Mouse (Mus musculus) hindbrain, postnatal 0 days (tissue): ENCODE results near the gene Gm10718. TPM values are rescaled to one million over a fixed set of nuclear protein-coding genes. Genes with fewer than 3 reads are reported as not detected.
"Not testable (repeated sequence)": the region's sequence is repeated elsewhere in the genome, so short reads cannot be mapped to it uniquely, and the experiment has no call there.

Experiments used
- ATAC-seq: fragments of 200-750 bp; cut with Nextera tagmentation; 2 replicates; pipeline ENCODE4 v1.8.0; 2017; ENCODE audit warnings: mild to moderate bottlenecking, moderate TSS enrichment, moderate library complexity
- DNase-seq: peaks from one replicate; pipeline ENCODE4 v3.0.0-alpha.2; 2015; ENCODE audit warnings: low spot score
- H3K27ac ChIP-seq: fragments of 300-500 bp; sonication (generic); 2 replicates; pipeline ENCODE4 v1.5.1; 2014; ENCODE audit warnings: mild to moderate bottlenecking
- H3K27me3 ChIP-seq: fragments of 300-500 bp; sonication (generic); 2 replicates; pipeline ENCODE4 v1.6.1; 2014; ENCODE audit warnings: low read length, mixed read lengths; ENCODE audit not compliant: insufficient read depth
- H3K36me3 ChIP-seq: fragments of 300-500 bp; sonication (generic); 2 replicates; pipeline ENCODE4 v1.6.1; 2014; ENCODE audit warnings: low read length, mixed read lengths; ENCODE audit not compliant: insufficient read depth
- H3K4me1 ChIP-seq: fragments of 300-500 bp; sonication (generic); 2 replicates; pipeline ENCODE4 v1.6.1; 2014; ENCODE audit warnings: antibody characterized with exemption, low read length, mixed read lengths; ENCODE audit not compliant: insufficient read depth
- H3K4me2 ChIP-seq: fragments of 300-500 bp; sonication (generic); 2 replicates; pipeline ENCODE4 v1.6.1; 2014; ENCODE audit warnings: low read depth, mild to moderate bottlenecking, low read length, moderate library complexity, mixed read lengths
- H3K4me3 ChIP-seq: fragments of 300-500 bp; sonication (generic); 2 replicates; pipeline ENCODE4 v1.5.1; 2014; ENCODE audit warnings: low read length
- H3K9ac ChIP-seq: fragments of 300-500 bp; sonication (generic); replicated peaks from 2 replicates; pipeline ENCODE4 v1.6.1; 2014; ENCODE audit warnings: mild to moderate bottlenecking, low read length, moderate library complexity, mixed read lengths
- H3K9me3 ChIP-seq: fragments of 300-500 bp; sonication (generic); 2 replicates; pipeline ENCODE4 v1.6.1; 2016; ENCODE audit warnings: low read length, mixed read lengths
- WGBS: fragments of 180-500 bp; shearing (Covaris S2); extraction: QIAGEN DNeasy Blood & Tissue Kit; methylation state at CpG from one replicate; pipeline ENCODE4 v1.1.7; 2014; 5-methylcytosine and 5-hydroxymethylcytosine counted together
- polyA plus RNA-seq: library from polyadenylated mRNA; unstranded; fragments of >200 nt; fragmentation: Nextera tagmentation; extraction: Ambion mirVana; gene quantifications from 2 replicates; pipeline ENCODE4 v1.2.1, GENCODE M21; 2015
- total RNA-seq: library from RNA; depleted of rRNA; stranded (reverse); fragments of >200 nt; gene quantifications from 2 replicates; pipeline ENCODE4 v1.2.3, GENCODE M21; 2014

Gene Gm10718
- total and polyA plus RNA-seq, 2 experiments from 2014 or later, result 0.41 TPM; not detected in 1

GRCm38 (mm10) chr9:3012054-3012621 lies 11.2 kb upstream of the Gm10718 start:
- H3K4me3 ChIP-seq, H3K27ac ChIP-seq, H3K9ac ChIP-seq, H3K4me1 ChIP-seq, H3K9me3 ChIP-seq, ATAC-seq, H3K36me3 ChIP-seq, DNase-seq, H3K4me2 ChIP-seq, H3K27me3 ChIP-seq: not testable (repeated sequence)
- 96% methylated on average over 2 of the region's 7 CpGs for WGBS

DNA sequence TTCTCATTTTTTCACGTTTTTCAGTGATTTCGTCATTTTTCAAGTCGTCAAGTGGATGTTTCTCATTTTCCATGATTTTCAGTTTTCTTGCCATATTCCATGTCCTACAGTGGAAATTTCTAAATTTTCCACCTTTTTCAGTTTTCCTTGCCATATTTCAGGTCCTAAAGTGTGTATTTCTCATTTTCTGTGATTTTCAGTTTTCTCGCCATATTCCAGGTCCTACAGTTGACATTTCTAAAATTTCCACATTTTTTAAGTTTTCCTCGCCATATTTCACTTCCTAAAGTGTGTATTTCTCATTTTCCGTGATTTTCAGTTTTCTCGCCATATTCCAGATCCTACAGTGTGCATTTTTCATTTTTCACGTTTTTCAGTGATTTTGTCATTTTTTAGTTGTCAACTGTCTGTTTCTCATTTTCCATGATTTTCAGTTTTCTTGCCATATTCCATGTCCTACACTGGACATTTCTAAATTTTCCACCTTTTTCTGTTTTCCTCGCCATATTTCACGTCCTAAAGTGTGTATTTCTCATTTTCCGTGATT lies 10.5 kb upstream of the Gm10718 start, which contains the start of gene Gm10721:
Gene Gm10721, plus strand, starts transcription at position 408 of the 547 bp plus-strand sequence.
- peak; percentile 68 for ATAC-seq

GRCm38 (mm10) chr9:3015354-3015753 lies 8.0 kb upstream of the Gm10718 start, which contains the start of gene Gm10720:
Gene Gm10720, plus strand, starts transcription at chr9:3015654.
- not testable (repeated sequence) for H3K9me3 ChIP-seq, H3K27ac ChIP-seq, H3K4me2 ChIP-seq, ATAC-seq, H3K36me3 ChIP-seq, H3K27me3 ChIP-seq, H3K9ac ChIP-seq, DNase-seq, H3K4me1 ChIP-seq, H3K4me3 ChIP-seq
- 58% methylated on average over 4 of the region's 9 CpGs for WGBS

More for the DNA sequence above, 10.5 kb upstream of the Gm10718 start, which contains the start of gene Gm10721:
- not testable (repeated sequence) for H3K4me2 ChIP-seq, H3K9ac ChIP-seq, H3K4me3 ChIP-seq, H3K27ac ChIP-seq, H3K36me3 ChIP-seq, H3K9me3 ChIP-seq, H3K27me3 ChIP-seq, H3K4me1 ChIP-seq, DNase-seq
- WGBS, result no CpG with 5 or more reads among the region's 11 CpGs

- WGBS, result 71% methylated on average over 4 of the region's 6 CpGs
- H3K36me3 ChIP-seq, H3K4me1 ChIP-seq, H3K27ac ChIP-seq, DNase-seq, H3K27me3 ChIP-seq, H3K4me2 ChIP-seq, H3K9me3 ChIP-seq, H3K4me3 ChIP-seq, H3K9ac ChIP-seq, ATAC-seq: not testable (repeated sequence)
These were observed 7.5 kb upstream of the Gm10718 start for GRCm38 (mm10) chr9:3015896-3016295.

DNA sequence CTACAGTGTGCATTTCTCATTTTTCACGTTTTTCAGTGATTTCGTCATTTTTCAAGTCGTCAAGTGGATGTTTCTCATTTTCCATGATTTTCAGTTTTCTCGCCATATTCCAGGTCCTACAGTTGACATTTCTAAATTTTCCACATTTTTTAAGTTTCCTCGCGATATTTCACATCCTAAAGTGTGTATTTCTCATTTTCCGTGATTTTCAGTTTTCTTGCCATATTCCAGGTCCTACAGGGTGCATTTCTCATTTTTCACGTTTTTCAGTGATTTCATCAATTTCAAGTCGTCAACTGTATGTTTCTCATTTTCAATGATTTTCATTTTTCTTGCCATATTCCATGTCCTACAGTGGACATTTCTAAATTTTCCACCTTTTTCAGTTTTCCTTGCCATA lies 6.2 kb upstream of the Gm10718 start, which contains the start of gene Gm10719:
Gene Gm10719, plus strand, starts transcription at position 301 of the 400 bp plus-strand sequence.
- H3K36me3 ChIP-seq, H3K4me3 ChIP-seq, H3K9me3 ChIP-seq, H3K4me1 ChIP-seq, H3K27me3 ChIP-seq, H3K4me2 ChIP-seq, ATAC-seq, H3K9ac ChIP-seq, H3K27ac ChIP-seq, DNase-seq: not testable (repeated sequence)
- 60% methylated on average over 1 of the region's 9 CpGs for WGBS

GRCm38 (mm10) chr9:3018944-3019343 lies 4.4 kb upstream of the Gm10718 start:
- DNase-seq, H3K4me3 ChIP-seq, H3K9ac ChIP-seq, H3K27ac ChIP-seq, H3K9me3 ChIP-seq, H3K4me2 ChIP-seq, H3K27me3 ChIP-seq, H3K36me3 ChIP-seq, ATAC-seq, H3K4me1 ChIP-seq: not testable (repeated sequence)
- WGBS, result 70% methylated on average over 9 of the region's 9 CpGs

DNA sequence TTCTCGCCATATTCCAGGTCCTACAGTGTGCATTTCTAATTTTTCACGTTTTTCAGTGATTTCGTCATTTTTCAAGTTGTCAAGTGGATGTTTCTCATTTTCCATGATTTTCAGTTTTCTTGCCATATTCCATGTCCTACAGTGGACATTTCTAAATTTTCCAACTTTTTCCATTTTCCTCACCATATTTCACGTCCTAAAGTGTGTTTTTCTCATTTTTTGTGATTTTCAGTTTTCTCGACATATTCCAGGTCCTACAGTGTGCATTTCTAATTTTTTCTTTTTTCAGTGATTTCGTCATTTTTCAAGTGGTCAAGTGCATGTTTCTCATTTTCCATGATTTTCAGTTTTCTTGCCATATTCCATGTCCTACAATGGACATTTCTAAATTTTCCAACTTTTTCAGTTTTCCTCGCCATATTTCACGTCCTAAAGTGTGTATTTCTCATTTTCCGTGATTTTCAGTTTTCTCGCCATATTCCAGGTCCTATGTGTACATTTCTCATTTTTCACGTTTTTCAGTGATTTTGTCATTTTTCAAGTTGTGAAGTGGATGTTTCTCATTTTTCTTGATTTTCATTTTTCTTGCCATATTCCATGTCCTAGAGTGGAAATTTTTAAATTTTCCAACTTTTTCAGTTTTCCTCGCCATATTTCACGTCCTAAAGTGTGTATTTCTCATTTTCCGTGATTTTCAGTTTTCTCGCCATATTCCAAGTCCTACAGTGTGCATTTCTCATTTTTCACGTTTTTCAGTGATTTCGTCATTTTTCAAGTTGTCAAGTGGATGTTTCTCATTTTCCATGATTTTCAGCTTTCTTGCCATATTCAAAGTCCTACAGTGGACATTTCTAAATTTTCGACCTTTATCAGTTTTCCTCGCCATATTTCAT lies 3.3 kb upstream of the Gm10718 start:
- H3K9ac ChIP-seq, H3K4me2 ChIP-seq, DNase-seq, H3K4me3 ChIP-seq, H3K27ac ChIP-seq, H3K36me3 ChIP-seq, H3K9me3 ChIP-seq, H3K27me3 ChIP-seq, H3K4me1 ChIP-seq: not testable (repeated sequence)
- WGBS, result 76% methylated on average over 11 of the region's 19 CpGs
- ATAC-seq, result peak; percentile 72

GRCm38 (mm10) chr9:3022316-3023008 lies 885 bp upstream of the Gm10718 start:
- not testable (repeated sequence) for H3K27ac ChIP-seq, H3K27me3 ChIP-seq, H3K9me3 ChIP-seq, H3K4me3 ChIP-seq, H3K36me3 ChIP-seq, H3K9ac ChIP-seq, H3K4me1 ChIP-seq, ATAC-seq, H3K4me2 ChIP-seq
- DNase-seq, result peak; percentile 10
- WGBS, result 74% methylated on average over 9 of the region's 13 CpGs

DNA sequence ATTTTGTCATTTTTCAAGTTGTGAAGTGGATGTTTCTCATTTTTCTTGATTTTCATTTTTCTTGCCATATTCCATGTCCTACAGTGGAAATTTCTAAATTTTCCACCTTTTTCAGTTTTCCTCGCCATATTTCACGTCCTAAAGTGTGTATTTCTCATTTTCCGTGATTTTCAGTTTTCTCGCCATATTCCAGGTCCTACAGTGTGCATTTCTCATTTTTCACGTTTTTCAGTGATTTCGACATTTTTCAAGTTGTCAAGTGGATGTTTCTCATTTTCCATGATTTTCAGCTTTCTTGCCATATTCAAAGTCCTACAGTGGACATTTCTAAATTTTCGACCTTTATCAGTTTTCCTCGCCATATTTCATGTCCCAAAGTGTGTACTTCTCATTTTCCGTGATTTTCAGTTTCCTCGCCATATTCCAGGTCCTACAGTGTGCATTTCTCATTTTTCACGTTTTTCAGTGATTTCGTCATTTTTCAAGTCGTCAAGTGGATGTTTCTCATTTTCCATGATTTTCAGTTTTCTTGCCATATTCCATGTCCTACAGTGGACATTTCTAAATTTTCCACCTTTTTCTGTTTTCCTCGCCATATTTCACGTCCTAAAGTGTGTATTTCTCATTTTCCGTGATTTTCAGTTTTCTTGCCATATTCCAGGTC lies 770 bp downstream of the Gm10718 start:
- ATAC-seq, H3K4me2 ChIP-seq, DNase-seq, H3K4me3 ChIP-seq, H3K9me3 ChIP-seq, H3K36me3 ChIP-seq, H3K27me3 ChIP-seq, H3K27ac ChIP-seq, H3K4me1 ChIP-seq, H3K9ac ChIP-seq: not testable (repeated sequence)
- WGBS, result 68% methylated on average over 15 of the region's 16 CpGs
